Mouse (Mus musculus) hindbrain, embryonic 14.5 days (tissue): ENCODE measurements around the gene Nsdhl. TPM values are rescaled to one million over a fixed set of nuclear protein-coding genes. Genes with fewer than 3 reads are reported as not detected.

Source experiments
- ATAC-seq: fragments of 200-750 bp; cut with Nextera tagmentation; 2 replicates; pipeline ENCODE4 v1.8.0; 2017; ENCODE audit warnings: moderate number of reproducible peaks, mild to moderate bottlenecking, moderate TSS enrichment, moderate library complexity; ENCODE audit not compliant: low FRiP score
- DNase-seq: peaks from one replicate; pipeline ENCODE4 v3.0.0-alpha.2; 2015; ENCODE audit warnings: low spot score
- H3K27ac ChIP-seq: fragments of 300-500 bp; sonication (generic); 2 replicates; pipeline ENCODE4 v1.5.1; 2014; ENCODE audit warnings: mild to moderate bottlenecking, moderate library complexity
- H3K27me3 ChIP-seq: fragments of 300-500 bp; sonication (generic); 2 replicates; pipeline ENCODE4 v1.6.1; 2014; ENCODE audit warnings: mild to moderate bottlenecking, low read length, mixed read lengths; ENCODE audit not compliant: control insufficient read depth, insufficient read depth
- H3K36me3 ChIP-seq: fragments of 300-500 bp; sonication (generic); replicated peaks from 2 replicates; pipeline ENCODE4 v1.6.1; 2014; ENCODE audit not compliant: control insufficient read depth, insufficient read depth
- H3K4me1 ChIP-seq: fragments of 300-500 bp; sonication (generic); replicated peaks from 2 replicates; pipeline ENCODE4 v1.6.1; 2014; ENCODE audit warnings: antibody characterized with exemption, low read length, mixed read lengths; ENCODE audit not compliant: control insufficient read depth, insufficient read depth
- H3K4me2 ChIP-seq: fragments of 300-500 bp; sonication (generic); replicated peaks from 2 replicates; pipeline ENCODE4 v1.6.1; 2014; ENCODE audit warnings: mild to moderate bottlenecking, moderate library complexity
- H3K4me3 ChIP-seq: fragments of 300-500 bp; sonication (generic); replicated peaks from 2 replicates; pipeline ENCODE4 v1.5.1; 2014; ENCODE audit warnings: mild to moderate bottlenecking, low read length
- H3K9ac ChIP-seq: fragments of 300-500 bp; sonication (generic); 2 replicates; pipeline ENCODE4 v1.6.1; 2014
- H3K9me3 ChIP-seq: fragments of 300-500 bp; sonication (generic); 2 replicates; pipeline ENCODE4 v1.6.1; 2016; ENCODE audit warnings: low read length; ENCODE audit not compliant: control insufficient read depth
- WGBS: fragments of 180-500 bp; shearing (Covaris S2); extraction: QIAGEN DNeasy Blood & Tissue Kit; methylation state at CpG from one replicate; pipeline ENCODE4 v1.1.7; 2014; 5-methylcytosine and 5-hydroxymethylcytosine counted together
- polyA plus RNA-seq: library from polyadenylated mRNA; unstranded; fragments of >200 nt; fragmentation: Nextera tagmentation; extraction: Ambion mirVana; gene quantifications from 2 replicates; pipeline ENCODE4 v1.2.1, GENCODE M21; 2014

Gene Nsdhl
- polyA plus RNA-seq, 1 experiment from 2014 or later, result 51.0 TPM

DNA sequence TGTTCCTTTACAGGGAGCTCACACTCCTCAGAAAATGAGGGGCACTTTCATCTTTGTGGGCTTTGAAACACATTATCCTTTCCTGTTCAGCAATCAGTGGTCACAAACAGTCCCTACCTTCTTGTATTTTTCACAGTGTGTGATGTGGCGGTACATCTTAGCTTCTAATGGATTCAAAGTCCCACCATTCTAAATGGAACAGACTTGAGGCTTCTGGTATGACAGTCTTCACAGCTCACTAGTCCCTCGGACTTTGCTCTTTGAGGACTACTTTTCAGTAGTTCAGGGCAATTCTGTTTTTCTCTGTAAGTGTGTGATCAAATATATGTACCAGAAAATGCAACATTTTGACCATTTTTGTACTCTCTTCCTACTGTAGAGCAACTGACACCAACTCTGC is 3.0 kb downstream of the Nsdhl start:
- Histone ChIP-seq H3K4me3 (no peak overlapping the region), H3K4me1 (peaks cover 12% of the 10 kb centered on the region; the same call in 1 of the 2 replicates), H3K27ac (no peak overlapping the region), H3K36me3 (peaks cover 2% of the 10 kb centered on the region; the same call in 1 of the 2 replicates), H3K27me3 (no peaks in the 10 kb centered on the region), H3K9me3 (no peaks in the 10 kb centered on the region), H3K9ac (no peak overlapping the region), H3K4me2 (no peak overlapping the region)
- no peak for ATAC-seq
- WGBS, result 84% methylated on average over 2 of the region's 2 CpGs
- no peak for DNase-seq

DNA sequence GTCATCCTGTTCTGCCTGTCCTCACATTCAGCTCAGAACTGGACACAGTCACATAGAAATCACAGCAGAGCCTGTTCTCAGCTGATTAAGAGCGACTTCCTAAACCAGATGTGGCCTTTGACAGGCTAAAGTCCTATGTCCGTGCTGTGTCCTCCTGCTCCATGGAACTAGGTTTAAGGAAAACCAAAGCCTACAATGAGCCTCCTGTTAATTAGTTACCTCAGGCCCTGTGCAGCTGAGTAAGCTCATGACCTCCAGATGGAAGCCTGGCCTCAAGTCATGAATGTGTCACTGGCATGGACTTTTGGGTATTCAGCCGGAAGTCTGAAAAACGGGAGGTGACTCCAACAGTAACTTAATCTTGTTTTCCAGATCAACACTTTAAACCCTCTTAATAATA is 35.1 kb downstream of the Nsdhl start:
- 82% methylated on average over 4 of the region's 4 CpGs for WGBS
- no peak overlapping the region for H3K27ac ChIP-seq

DNA sequence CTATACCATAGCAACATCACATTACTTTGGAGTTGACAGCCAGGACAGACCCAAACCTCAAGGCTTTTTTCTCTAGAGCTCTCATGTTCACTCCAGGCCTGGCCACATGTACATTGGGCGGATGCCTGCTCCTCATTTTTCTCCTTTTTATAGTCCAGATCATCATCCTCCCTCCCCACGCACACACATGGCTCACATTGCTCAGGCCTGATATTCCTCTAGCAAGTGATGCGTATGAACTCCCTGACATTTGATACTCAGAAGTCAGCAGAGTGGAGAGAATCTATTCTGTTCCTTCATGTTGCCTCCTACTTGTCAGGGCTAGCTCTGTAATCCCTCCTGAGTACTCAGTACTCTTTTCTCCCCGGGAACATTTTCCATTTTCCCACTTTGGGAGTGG is 38.1 kb downstream of the Nsdhl start:
- 91% methylated on average over 4 of the region's 4 CpGs for WGBS

More for the DNA sequence above, 35.1 kb downstream of the Nsdhl start:
- Histone ChIP-seq H3K4me3 (no peak overlapping the region), H3K9me3 (no peaks in the 10 kb centered on the region), H3K36me3 (peaks cover 20% of the 10 kb centered on the region; the same call in 1 of the 2 replicates), H3K4me1 (no peaks in the 10 kb centered on the region), H3K9ac (no peak overlapping the region), H3K27me3 (no peaks in the 10 kb centered on the region), H3K4me2 (no peak overlapping the region)
- DNase-seq, result no peak
- no peak for ATAC-seq

DNA sequence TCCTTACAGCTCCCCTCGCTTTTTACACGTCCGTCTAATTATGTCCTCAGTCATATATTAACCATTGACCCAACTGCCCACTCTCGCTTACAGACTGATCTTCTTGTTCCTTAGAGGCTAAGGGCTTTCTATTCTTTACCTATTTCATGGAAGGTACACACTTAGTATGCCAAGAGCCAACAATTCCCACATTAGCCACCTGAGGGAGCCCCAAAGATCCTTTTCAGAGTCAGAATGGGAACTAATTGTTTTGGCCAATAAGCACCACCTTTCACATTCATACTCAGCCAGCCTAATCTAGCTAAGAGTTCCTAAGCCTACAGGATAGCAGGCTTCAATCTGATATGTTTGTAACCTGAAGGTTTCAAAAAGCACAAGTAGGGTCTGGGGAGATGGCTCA is 42.1 kb downstream of the Nsdhl start:
- Histone ChIP-seq H3K9me3 (no peaks in the 10 kb centered on the region), H3K9ac (no peak overlapping the region), H3K27me3 (no peaks in the 10 kb centered on the region), H3K27ac (no peak overlapping the region), H3K4me1 (no peaks in the 10 kb centered on the region), H3K36me3 (peaks cover 15% of the 10 kb centered on the region; the same call in 1 of the 2 replicates), H3K4me2 (no peak overlapping the region), H3K4me3 (no peak overlapping the region)
- DNase-seq (peak; percentile 24), ATAC-seq (no peak)
- 87% methylated on average over 4 of the region's 4 CpGs for WGBS

More for the DNA sequence above, 38.1 kb downstream of the Nsdhl start:
- Histone ChIP-seq H3K27ac (no peak overlapping the region), H3K9me3 (no peaks in the 10 kb centered on the region), H3K27me3 (no peaks in the 10 kb centered on the region), H3K4me2 (no peak overlapping the region), H3K4me1 (no peaks in the 10 kb centered on the region), H3K9ac (no peak overlapping the region), H3K36me3 (peaks cover 15% of the 10 kb centered on the region; the same call in 1 of the 2 replicates), H3K4me3 (no peak overlapping the region)
- DNase-seq, result no peak
- ATAC-seq, result no peak

- H3K36me3 ChIP-seq, result peaks cover 10% of the 10 kb centered on the region; the same call in 1 of the 2 replicates
- H3K27ac ChIP-seq, result no peak overlapping the region
- ATAC-seq, result no peak
- H3K4me3 ChIP-seq, result no peak overlapping the region
- H3K4me1 ChIP-seq, result no peaks in the 10 kb centered on the region
- DNase-seq, result no peak
- H3K9ac ChIP-seq, result no peak overlapping the region
- no peaks in the 10 kb centered on the region for H3K9me3 ChIP-seq
- no peak overlapping the region for H3K4me2 ChIP-seq
- H3K27me3 ChIP-seq, result no peaks in the 10 kb centered on the region
- 85% methylated on average over 3 of the region's 3 CpGs for WGBS
Measured at GRCm38 (mm10) chrX:72961511-72961910, 43.2 kb downstream of the Nsdhl start.

DNA sequence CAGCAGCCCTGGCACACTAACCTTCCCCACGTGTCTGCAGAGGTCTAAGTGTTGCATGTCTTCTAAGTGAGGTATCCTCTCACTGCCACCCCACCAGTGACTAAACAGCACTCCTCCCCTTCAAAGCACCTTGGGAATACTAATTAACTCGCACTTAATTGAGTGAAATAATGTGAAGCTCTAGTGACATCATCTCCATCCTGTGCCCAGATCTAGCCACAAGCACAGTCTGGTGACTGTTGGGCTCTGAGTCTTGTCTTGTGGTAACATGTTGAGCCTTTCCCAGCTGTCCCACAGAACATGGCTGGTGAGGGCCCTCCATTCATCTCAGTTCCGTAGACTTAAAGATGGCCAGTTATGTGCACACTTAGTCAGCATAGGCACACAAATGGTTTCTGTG is 44.4 kb downstream of the Nsdhl start:
- WGBS, result 68% methylated on average over 3 of the region's 3 CpGs
- Histone ChIP-seq H3K4me3 (no peak overlapping the region), H3K27me3 (no peaks in the 10 kb centered on the region), H3K36me3 (0 out of 2 replicates have a peak, but pooled peaks cover 3% of the 10 kb centered on the region), H3K9ac (no peak overlapping the region), H3K9me3 (no peaks in the 10 kb centered on the region), H3K4me1 (no peaks in the 10 kb centered on the region), H3K27ac (no peak overlapping the region), H3K4me2 (no peak overlapping the region)
- no peak for DNase-seq
- ATAC-seq, result no peak

- Histone ChIP-seq H3K27ac (no peak overlapping the region), H3K4me2 (no peak overlapping the region), H3K9ac (no peak overlapping the region), H3K9me3 (no peaks in the 10 kb centered on the region), H3K4me1 (no peaks in the 10 kb centered on the region), H3K36me3 (no peaks in the 10 kb centered on the region), H3K4me3 (no peak overlapping the region), H3K27me3 (peaks cover 11% of the 10 kb centered on the region)
- ATAC-seq (no peak), DNase-seq (no peak)
- 87% methylated on average over 6 of the region's 6 CpGs for WGBS
Measured at GRCm38 (mm10) chrX:72982831-72983230, 64.5 kb downstream of the Nsdhl start.

DNA sequence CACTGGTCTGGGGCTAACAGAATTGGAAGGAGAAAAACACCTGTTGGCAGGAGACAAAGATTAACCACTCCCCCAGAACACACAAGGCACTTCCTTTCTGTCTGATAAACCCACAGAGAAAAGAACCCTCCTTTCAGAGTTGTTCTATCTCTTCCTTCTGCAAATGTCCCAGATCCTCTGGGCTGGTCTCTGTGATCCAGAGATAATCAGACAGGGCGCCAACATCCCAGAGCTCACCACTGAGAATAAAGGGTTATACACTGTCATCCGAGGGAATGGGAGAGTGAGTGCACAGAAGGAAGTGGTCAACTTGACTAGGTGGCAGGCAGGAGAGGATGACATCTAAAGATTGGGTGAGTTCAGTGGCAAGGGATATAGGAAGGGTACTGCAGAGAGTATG is 67.2 kb downstream of the Nsdhl start:
- no peak overlapping the region for H3K4me3 ChIP-seq
- no peak overlapping the region for H3K4me2 ChIP-seq
- no peak overlapping the region for H3K27ac ChIP-seq
- WGBS, result 87% methylated on average over 2 of the region's 2 CpGs
- peaks cover 14% of the 10 kb centered on the region for H3K27me3 ChIP-seq
- DNase-seq (no peak), ATAC-seq (no peak)
- no peaks in the 10 kb centered on the region for H3K36me3 ChIP-seq
- no peaks in the 10 kb centered on the region for H3K9me3 ChIP-seq
- no peaks in the 10 kb centered on the region for H3K4me1 ChIP-seq
- no peak overlapping the region for H3K9ac ChIP-seq

GRCm38 (mm10) chrX:72986841-72987519 is 68.6 kb downstream of the Nsdhl start, which contains the start of gene Zfp185:
Zfp185 (plus strand) TSS chrX:72987339.
- DNase-seq (no peak), ATAC-seq (peak; percentile 64)
- no peaks in the 10 kb centered on the region for H3K9me3 ChIP-seq
- H3K27ac ChIP-seq, result no peak within 1 kb of the TSS
- H3K4me3 ChIP-seq, result peak within 1 kb of the TSS; percentile 33
- H3K4me1 ChIP-seq, result no peaks in the 10 kb centered on the region
- peak within 1 kb of the TSS; percentile 51 for H3K4me2 ChIP-seq
- no peaks in the 10 kb centered on the region for H3K36me3 ChIP-seq
- H3K27me3 ChIP-seq, result peaks cover 14% of the 10 kb centered on the region
- WGBS, result 21% methylated on average over 23 of the region's 45 CpGs
- H3K9ac ChIP-seq, result no peak within 1 kb of the TSS
